Mouse (Mus musculus): ENCODE measurements around the gene Amdhd1. TPM values are rescaled to one million over a fixed set of nuclear protein-coding genes. Genes with fewer than 3 reads are reported as not detected.

Gene Amdhd1
- total and polyA plus RNA-seq, 3 experiments = not detected

GRCm38 (mm10) chr10:93520994-93521393, 18.8 kb downstream of the Amdhd1 start:
- peaks cover 0 to 2% of the 10 kb centered on the region in 2 experiments; a peak in 2 of 4 replicates for H3K27me3 ChIP-seq (ENCODE audit: control insufficient read depth in 1 of 2, insufficient read depth in 2 of 2, low read length in 2 of 2)
- TF ChIP-seq TCF12 (IDR thresholded peaks at IDR 0.05; ENCODE audit: low read depth, low read length) (no peak), MYB (IDR thresholded peaks at IDR 0.05; ENCODE audit: low read depth, low read length) (no peak)
- H3K4me1 ChIP-seq (ENCODE audit: control insufficient read depth in 1 of 2, insufficient read depth in 2 of 2, low read length in 2 of 2) = no peaks in the 10 kb centered on the region
- H3K9me3 ChIP-seq (replicated peaks; ENCODE audit: insufficient read depth, low read length) = no peaks in the 10 kb centered on the region
- no peak overlapping the region for H3K9ac ChIP-seq (ENCODE audit: control insufficient read depth, low read depth, low read length, poor library complexity, severe bottlenecking)
- H3K79me2 ChIP-seq (ENCODE audit: control insufficient read depth, insufficient read depth, low read length, poor library complexity) = no peaks in the 10 kb centered on the region
- no peak for DNase-seq (ENCODE audit: low read depth, low spot score)
- H3K4me3 ChIP-seq (ENCODE audit: control insufficient read depth in 1 of 2, insufficient read depth in 1 of 2, low read depth in 2 of 2, low read length in 2 of 2) = no peak overlapping the region
- no peaks in the 10 kb centered on the region for H3K36me3 ChIP-seq (ENCODE audit: control insufficient read depth in 1 of 2, insufficient read depth in 2 of 2, low read length in 2 of 2)
- H3K27ac ChIP-seq (ENCODE audit: control insufficient read depth, low read depth, low read length) = no peak overlapping the region

GRCm38 (mm10) chr10:93519756-93520155, 20.1 kb downstream of the Amdhd1 start:
- no peaks in the 10 kb centered on the region; a peak in 1 of 4 replicates for H3K27me3 ChIP-seq (ENCODE audit: control insufficient read depth in 1 of 2, insufficient read depth in 2 of 2, low read length in 2 of 2)
- H3K9me3 ChIP-seq (replicated peaks; ENCODE audit: insufficient read depth, low read length) = no peaks in the 10 kb centered on the region
- no peaks in the 10 kb centered on the region for H3K79me2 ChIP-seq (ENCODE audit: control insufficient read depth, insufficient read depth, low read length, poor library complexity)
- H3K4me1 ChIP-seq (ENCODE audit: control insufficient read depth in 1 of 2, insufficient read depth in 2 of 2, low read length in 2 of 2) = peaks cover 0 to 3% of the 10 kb centered on the region in 2 experiments; a peak in 1 of 4 replicates
- no peaks in the 10 kb centered on the region for H3K36me3 ChIP-seq (ENCODE audit: control insufficient read depth in 1 of 2, insufficient read depth in 2 of 2, low read length in 2 of 2)
- no peak overlapping the region for H3K4me3 ChIP-seq (ENCODE audit: control insufficient read depth in 1 of 2, insufficient read depth in 1 of 2, low read depth in 2 of 2, low read length in 2 of 2)
- TF ChIP-seq CHD1 (IDR thresholded peaks at IDR 0.05; ENCODE audit: low read depth, low read length) = no peak
- TF ChIP-seq UBTF (IDR thresholded peaks at IDR 0.05; ENCODE audit: borderline replicate concordance, insufficient read depth, low read depth, low read length) = no peak
- TF ChIP-seq MXI1 (IDR thresholded peaks at IDR 0.05; ENCODE audit: low read depth, low read length) = no peak
- DNase-seq (ENCODE audit: low read depth, low spot score) = no peak
- no peak overlapping the region for H3K27ac ChIP-seq (ENCODE audit: control insufficient read depth, low read depth, low read length)
- H3K9ac ChIP-seq (ENCODE audit: control insufficient read depth, low read depth, low read length, poor library complexity, severe bottlenecking) = no peak overlapping the region

- TF ChIP-seq ZNF384 (IDR thresholded peaks at IDR 0.05; ENCODE audit: low read depth, low read length) = no peak
- no peak for TF ChIP-seq HCFC1 (IDR thresholded peaks at IDR 0.05; ENCODE audit: low read depth, low read length)
- TF ChIP-seq POLR2AphosphoS2 (IDR thresholded peaks at IDR 0.05; ENCODE audit: low read length) = no peak
- no peak for TF ChIP-seq SIN3A (IDR thresholded peaks at IDR 0.05; ENCODE audit: low read length)
- TF ChIP-seq MXI1 (IDR thresholded peaks at IDR 0.05; ENCODE audit: low read depth, low read length) = no peak
- no peak for TF ChIP-seq NELFE (IDR thresholded peaks at IDR 0.05; ENCODE audit: low read depth, low read length)
- no peak for TF ChIP-seq JUND (IDR thresholded peaks at IDR 0.05; ENCODE audit: low read depth, low read length)
- TF ChIP-seq POLR2AphosphoS5 (IDR thresholded peaks at IDR 0.05; ENCODE audit: borderline replicate concordance, low read depth, low read length) = no peak
- no peak for TF ChIP-seq E2F4 (IDR thresholded peaks at IDR 0.05; ENCODE audit: borderline replicate concordance, low read depth, low read length)
- no peak for TF ChIP-seq USF2 (IDR thresholded peaks at IDR 0.05; ENCODE audit: borderline replicate concordance in 1 of 2, insufficient read depth in 1 of 2, low read depth in 1 of 2, low read length in 2 of 2)
- no peak for TF ChIP-seq UBTF (IDR thresholded peaks at IDR 0.05; ENCODE audit: borderline replicate concordance, insufficient read depth, low read depth, low read length)
- TF ChIP-seq MAX (IDR thresholded peaks at IDR 0.05; ENCODE audit: low read length) = no peak
- TF ChIP-seq TCF12 (IDR thresholded peaks at IDR 0.05; ENCODE audit: low read depth, low read length) = no peak
- no peak for TF ChIP-seq GATA1 (IDR thresholded peaks at IDR 0.05; ENCODE audit: low read depth, low read length)
- TF ChIP-seq CHD1 (IDR thresholded peaks at IDR 0.05; ENCODE audit: low read depth, low read length) = no peak
- Histone ChIP-seq H3K27me3 (ENCODE audit: control insufficient read depth in 1 of 2, insufficient read depth in 2 of 2, low read length in 2 of 2) (no peaks in the 10 kb centered on the region; a peak in 1 of 4 replicates), H3K4me3 (ENCODE audit: control insufficient read depth in 1 of 2, insufficient read depth in 1 of 2, low read depth in 2 of 2, low read length in 2 of 2) (no peak overlapping the region)
Observed at GRCm38 (mm10) chr10:93519159-93519558, 20.7 kb downstream of the Amdhd1 start.

More at GRCm38 (mm10) chr10:93519159-93519558, 20.7 kb downstream of the Amdhd1 start:
- no peak for DNase-seq (ENCODE audit: low read depth, low spot score)
- Histone ChIP-seq H3K4me1 (ENCODE audit: control insufficient read depth in 1 of 2, insufficient read depth in 2 of 2, low read length in 2 of 2) (peaks cover 0 to 3% of the 10 kb centered on the region in 2 experiments; a peak in 1 of 4 replicates), H3K9me3 (replicated peaks; ENCODE audit: insufficient read depth, low read length) (no peaks in the 10 kb centered on the region), H3K27ac (ENCODE audit: control insufficient read depth, low read depth, low read length) (no peak overlapping the region), H3K9ac (ENCODE audit: control insufficient read depth, low read depth, low read length, poor library complexity, severe bottlenecking) (no peak overlapping the region), H3K79me2 (ENCODE audit: control insufficient read depth, insufficient read depth, low read length, poor library complexity) (no peaks in the 10 kb centered on the region), H3K36me3 (ENCODE audit: control insufficient read depth in 1 of 2, insufficient read depth in 2 of 2, low read length in 2 of 2) (no peaks in the 10 kb centered on the region)
